Mouse (Mus musculus) left cerebral cortex, postnatal 10 days (tissue): ENCODE data around the gene Gm21680. TPM values are rescaled to one million over a fixed set of nuclear protein-coding genes. Genes with fewer than 3 reads are reported as not detected.
"Not testable (repeated sequence)": the region's sequence is repeated elsewhere in the genome, so short reads cannot be mapped to it uniquely, and the experiment has no call there.

Experiments
- DNase-seq, 2 experiments: peaks; one replicate each; pipeline ENCODE4 v3.0.0; 2021 to 2022; ENCODE audit warnings: low spot score in 2 of 2, mixed read lengths in 1 of 2; ENCODE audit errors: extremely low spot score in 1 of 2
- intact Hi-C: fragments of 180-260 bp; cut with DNase I; formaldehyde crosslinking; loops from one replicate; pipeline ENCODE4 v1.15.1; 2025
- total RNA-seq, 2 experiments: library from RNA; stranded (reverse); gene quantifications; 2 replicates each; pipeline ENCODE4 v1.2.3; 2021

Gm21680 gene
- not detected for total RNA-seq

DNA sequence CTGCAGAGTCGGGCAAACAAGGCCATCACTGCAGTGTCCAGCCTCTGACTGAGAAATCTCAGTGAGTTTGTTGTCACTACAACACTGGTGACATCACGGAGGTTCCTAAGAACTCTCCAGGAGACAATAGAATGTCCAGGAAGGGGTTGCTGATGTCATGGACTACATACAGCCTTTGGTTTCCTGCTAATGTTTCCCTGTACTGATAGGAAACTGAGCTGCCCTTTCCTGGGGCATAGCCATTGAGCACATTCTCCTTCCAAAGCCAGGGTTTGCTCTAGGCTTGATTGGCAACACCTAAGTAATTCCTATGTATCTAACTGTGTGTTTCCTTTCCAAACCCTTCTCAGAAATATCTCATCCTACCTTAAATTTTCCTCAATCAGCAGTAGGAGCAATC is at the start of gene Gm21680:
Gene Gm21680 (minus strand): TSS at position 101 of the 400 bp plus-strand sequence.
- intact Hi-C loops, DNase-seq: not testable (repeated sequence)

DNA sequence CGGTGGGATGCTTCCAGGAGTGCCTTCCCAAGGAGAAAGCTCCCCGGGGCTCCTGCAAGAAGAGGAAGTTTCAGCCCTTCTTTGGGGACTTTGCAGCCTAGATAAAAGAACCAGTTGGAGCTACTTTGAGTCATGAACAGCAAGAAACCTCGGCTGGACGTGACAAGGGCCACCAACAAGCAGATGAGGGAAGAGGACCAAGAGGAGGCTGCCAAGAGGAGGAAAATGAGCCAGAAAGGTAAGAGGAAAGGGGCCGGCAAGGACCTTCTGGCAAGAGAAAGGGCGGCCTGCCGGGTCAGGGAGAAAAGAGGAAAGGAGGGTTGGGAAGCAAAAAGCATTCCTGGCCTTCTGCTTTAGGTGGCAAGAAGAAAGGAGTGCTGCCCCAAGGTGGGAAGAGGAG is 35.2 kb upstream of the Gm21680 start:
- intact Hi-C loops, DNase-seq: not testable (repeated sequence)

DNA sequence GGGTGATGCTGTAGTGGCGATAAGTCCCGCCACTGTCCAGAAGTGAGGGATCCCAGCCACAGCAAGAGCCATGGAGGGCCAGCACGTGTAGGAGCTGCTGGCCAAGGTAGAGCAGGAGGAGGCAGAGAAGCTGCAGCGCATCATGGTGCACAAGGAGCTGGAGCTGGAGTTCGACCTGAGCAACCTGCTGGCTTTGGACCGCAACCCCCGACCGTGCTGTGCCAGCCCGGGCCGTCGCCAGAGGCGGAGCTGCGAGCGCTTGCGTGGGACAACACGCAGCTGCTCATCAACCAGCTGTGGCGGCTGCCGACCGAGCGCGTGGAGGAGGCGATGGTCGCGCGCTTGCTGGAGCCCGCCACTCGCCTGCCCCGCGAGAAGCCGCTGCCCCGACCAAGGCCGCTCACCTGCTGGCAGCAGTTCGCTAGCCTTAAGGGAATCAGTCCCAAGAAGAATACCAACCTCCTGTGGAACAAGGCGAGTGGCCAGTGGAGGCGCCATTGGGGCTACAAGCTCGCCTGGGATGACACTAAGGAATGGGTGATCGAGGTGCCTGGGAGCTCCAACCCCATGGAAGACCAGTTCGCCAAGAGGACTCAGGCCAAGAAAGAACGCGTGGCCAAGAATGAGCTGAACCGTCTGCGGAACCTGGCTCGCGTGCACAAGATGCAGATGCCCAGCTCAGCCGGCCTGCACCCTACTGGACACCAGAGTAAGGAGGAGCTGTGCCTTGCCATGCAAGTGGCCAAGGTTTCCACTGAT is 34.7 kb upstream of the Gm21680 start:
- intact Hi-C loops = not testable (repeated sequence)
- DNase-seq = peak; percentile 1 to 32

- intact Hi-C loops, DNase-seq: not testable (repeated sequence)
Measured at GRCm38 (mm10) chr5:26004698-26005097, 32.2 kb upstream of the Gm21680 start, which contains the start of gene Gm1979. Gm1979 (minus strand) TSS chr5:26004798.

DNA sequence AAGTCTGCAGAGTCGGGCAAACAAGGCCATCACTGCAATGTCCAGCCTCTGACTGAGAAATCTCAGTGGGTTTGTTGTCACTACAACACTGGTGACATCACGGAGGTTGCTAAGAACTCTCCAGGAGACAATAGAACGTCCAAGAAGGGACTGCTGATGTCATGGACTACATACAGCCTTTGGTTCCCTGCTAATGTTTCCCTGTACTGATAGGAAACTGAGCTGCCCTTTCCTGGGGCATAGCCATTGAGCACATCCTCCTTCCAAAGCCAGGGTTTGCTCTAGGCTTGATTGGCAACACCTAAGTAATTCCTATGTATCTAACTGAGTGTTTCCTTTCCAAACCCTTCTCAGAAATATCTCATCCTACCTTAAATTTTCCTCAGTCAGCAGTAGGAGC is 16.1 kb upstream of the Gm21680 start, which contains the start of gene Gm21698:
Gene Gm21698 (minus strand): TSS at position 101 of the 400 bp plus-strand sequence.
- DNase-seq, intact Hi-C loops: not testable (repeated sequence)

GRCm38 (mm10) chr5:25957050-25957449 is 15.4 kb downstream of the Gm21680 start:
- DNase-seq, intact Hi-C loops: not testable (repeated sequence)

- intact Hi-C loops = not testable (repeated sequence)
- DNase-seq = peak in 1 of 2 experiments; percentile 21
Measured at GRCm38 (mm10) chr5:25956611-25957010, 15.9 kb downstream of the Gm21680 start.

GRCm38 (mm10) chr5:25954317-25954716 is 18.1 kb downstream of the Gm21680 start, which contains the start of gene Gm21671:
Gm21671 (minus strand) TSS chr5:25954417.
- DNase-seq, intact Hi-C loops: not testable (repeated sequence)

DNA sequence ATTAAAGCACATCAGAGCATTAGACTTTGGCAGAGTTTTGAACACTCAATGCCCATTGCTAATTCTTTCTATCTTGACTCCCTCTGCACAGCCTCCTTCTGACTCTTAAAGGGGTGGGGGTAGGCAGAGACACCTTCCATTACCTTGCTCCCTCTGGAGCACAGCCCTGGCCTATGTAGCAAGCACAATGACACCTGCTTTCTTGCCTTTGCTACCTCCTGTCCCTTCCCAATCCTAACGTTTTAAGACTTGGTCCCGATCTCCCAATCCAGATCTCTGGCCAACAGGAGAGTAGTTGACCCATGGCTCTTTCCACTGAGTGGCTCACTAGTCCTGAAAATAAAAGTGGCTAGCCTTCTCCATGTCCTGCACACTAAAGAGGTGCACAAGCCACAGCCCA is 27.1 kb downstream of the Gm21680 start:
- intact Hi-C loops, DNase-seq: not testable (repeated sequence)

DNA sequence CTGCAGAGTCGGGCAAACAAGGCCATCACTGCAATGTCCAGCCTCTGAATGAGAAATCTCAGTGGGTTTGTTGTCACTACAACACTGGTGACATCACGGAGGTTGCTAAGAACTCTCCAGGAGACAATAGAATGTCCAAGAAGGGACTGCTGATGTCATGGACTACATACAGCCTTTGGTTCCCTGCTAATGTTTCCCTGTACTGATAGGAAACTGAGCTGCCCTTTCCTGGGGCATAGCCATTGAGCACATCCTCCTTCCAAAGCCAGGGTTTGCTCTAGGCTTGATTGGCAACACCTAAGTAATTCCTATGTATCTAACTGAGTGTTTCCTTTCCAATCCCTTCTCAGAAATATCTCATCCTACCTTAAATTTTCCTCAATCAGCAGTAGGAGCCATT is 30.2 kb downstream of the Gm21680 start, which contains the start of gene Gm21663:
Gene Gm21663 (minus strand): TSS at position 101 of the 400 bp plus-strand sequence.
- intact Hi-C loops, DNase-seq: not testable (repeated sequence)

Other genes with a start within 250 kb of the Gm21680 start
- gene Actr3b, start 212.7 kb downstream of the Gm21680 start, total RNA-seq = 100 to 1,000 TPM; 214 to 216 TPM
- not detected for gene Gm21663, start 30.3 kb downstream of the Gm21680 start, total RNA-seq
- gene Gm21671, start 18.2 kb downstream of the Gm21680 start, total RNA-seq = not detected
- not detected for gene Gm21698, start 16.0 kb upstream of the Gm21680 start, total RNA-seq
- not detected for gene Gm1979, start 32.1 kb upstream of the Gm21680 start, total RNA-seq
- gene Gm5862, start 50.3 kb upstream of the Gm21680 start, total RNA-seq = not detected
- gene Speer4a, start 66.9 kb upstream of the Gm21680 start, total RNA-seq = not detected
- gene Gm7347, start 85.9 kb upstream of the Gm21680 start, total RNA-seq = not detected
- not detected for gene Gm10471, start 116.6 kb upstream of the Gm21680 start, total RNA-seq
- not detected for gene 5031410I06Rik, start 132.7 kb upstream of the Gm21680 start, total RNA-seq
- gene Gm10220, start 148.8 kb upstream of the Gm21680 start, total RNA-seq = not detected